Mouse (Mus musculus): ENCODE results near the gene Zfp42. TPM values are rescaled to one million over a fixed set of nuclear protein-coding genes. Genes with fewer than 3 reads are reported as not detected.

Gene Zfp42
- polyA plus RNA-seq, 1 experiment from 2014 or later: 0.08 TPM

- Histone ChIP-seq H3K36me3 (ENCODE audit: control insufficient read depth, insufficient read depth, low read length) (no peaks in the 10 kb centered on the region), H3K4me1 (ENCODE audit: control insufficient read depth, insufficient read depth, low read length) (0 out of 2 replicates have a peak, but pooled peaks cover 6% of the 10 kb centered on the region), H3K27me3 (ENCODE audit: control insufficient read depth, insufficient read depth, low read length) (no peaks in the 10 kb centered on the region), H3K27ac (replicated peaks; ENCODE audit: low read depth, low read length) (no peak overlapping the region), H3K9ac (ENCODE audit: low read length) (no peak overlapping the region), H3K4me2 (ENCODE audit: low read depth, severe bottlenecking) (no peak overlapping the region), H3K4me3 (ENCODE audit: low read depth, low read length) (no peak overlapping the region), H3K9me3 (ENCODE audit: control insufficient read depth, low read length) (no peaks in the 10 kb centered on the region)
- DNase-seq (ENCODE audit: low spot score): no peak
- ATAC-seq (ENCODE audit: insufficient number of reproducible peaks, low FRiP score, low TSS enrichment, low read depth): no peak
- 94% methylated on average over 6 of the region's 6 CpGs for WGBS
These were observed 19.3 kb downstream of the Zfp42 start for GRCm38 (mm10) chr8:43287456-43287855.

- ATAC-seq (ENCODE audit: insufficient number of reproducible peaks, low FRiP score, low TSS enrichment, low read depth): no peak
- WGBS: 90% methylated on average over 7 of the region's 7 CpGs
These were observed 23.5 kb downstream of the Zfp42 start for GRCm38 (mm10) chr8:43283231-43283630.

DNA sequence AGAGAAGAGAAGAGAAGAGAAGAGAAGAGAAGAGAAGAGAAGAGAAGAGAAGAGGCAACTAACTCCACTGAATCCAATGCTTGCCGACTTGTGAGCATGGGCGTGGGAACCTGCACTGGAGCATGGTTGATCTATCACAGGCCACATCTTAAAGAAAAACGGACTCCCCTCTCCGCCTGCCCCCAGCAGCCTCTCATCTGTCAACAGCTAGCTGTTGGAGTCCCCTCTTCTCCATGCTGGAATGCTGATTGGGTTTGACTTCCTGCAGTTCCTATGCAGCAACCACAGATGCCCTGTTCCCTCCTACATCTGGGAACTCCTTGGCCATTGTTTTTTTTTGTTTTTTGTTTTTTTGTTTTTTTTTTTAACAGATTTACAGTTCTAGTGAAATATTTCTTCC, 28.4 kb downstream of the Zfp42 start:
- WGBS: 47% methylated on average over 4 of the region's 4 CpGs
- H3K9me3 ChIP-seq (ENCODE audit: control insufficient read depth, low read length): no peaks in the 10 kb centered on the region
- H3K4me2 ChIP-seq (ENCODE audit: low read depth, severe bottlenecking): no peak overlapping the region
- no peaks in the 10 kb centered on the region for H3K4me1 ChIP-seq (ENCODE audit: control insufficient read depth, insufficient read depth, low read length)
- no peak overlapping the region for H3K27ac ChIP-seq (replicated peaks; ENCODE audit: low read depth, low read length)
- H3K36me3 ChIP-seq (ENCODE audit: control insufficient read depth, insufficient read depth, low read length): no peaks in the 10 kb centered on the region
- H3K9ac ChIP-seq (ENCODE audit: low read length): no peak overlapping the region
- DNase-seq (ENCODE audit: low spot score) (no peak), ATAC-seq (ENCODE audit: insufficient number of reproducible peaks, low FRiP score, low TSS enrichment, low read depth) (no peak)
- H3K27me3 ChIP-seq (ENCODE audit: control insufficient read depth, insufficient read depth, low read length): no peaks in the 10 kb centered on the region
- no peak overlapping the region for H3K4me3 ChIP-seq (ENCODE audit: low read depth, low read length)

More at GRCm38 (mm10) chr8:43283231-43283630, 23.5 kb downstream of the Zfp42 start:
- Histone ChIP-seq H3K4me3 (ENCODE audit: low read depth, low read length) (no peak overlapping the region), H3K9ac (ENCODE audit: low read length) (no peak overlapping the region), H3K27me3 (ENCODE audit: control insufficient read depth, insufficient read depth, low read length) (no peaks in the 10 kb centered on the region), H3K4me1 (ENCODE audit: control insufficient read depth, insufficient read depth, low read length) (no peaks in the 10 kb centered on the region), H3K36me3 (ENCODE audit: control insufficient read depth, insufficient read depth, low read length) (no peaks in the 10 kb centered on the region), H3K27ac (replicated peaks; ENCODE audit: low read depth, low read length) (no peak overlapping the region), H3K9me3 (ENCODE audit: control insufficient read depth, low read length) (no peaks in the 10 kb centered on the region), H3K4me2 (ENCODE audit: low read depth, severe bottlenecking) (no peak overlapping the region)
- no peak for DNase-seq (ENCODE audit: low spot score)

- H3K27me3 ChIP-seq (ENCODE audit: control insufficient read depth, insufficient read depth, low read length): no peaks in the 10 kb centered on the region
- H3K9ac ChIP-seq (ENCODE audit: low read length): no peak overlapping the region
- no peaks in the 10 kb centered on the region for H3K36me3 ChIP-seq (ENCODE audit: control insufficient read depth, insufficient read depth, low read length)
- no peak overlapping the region for H3K4me2 ChIP-seq (ENCODE audit: low read depth, severe bottlenecking)
- H3K9me3 ChIP-seq (ENCODE audit: control insufficient read depth, low read length): no peaks in the 10 kb centered on the region
- WGBS: 93% methylated on average over 6 of the region's 6 CpGs
- H3K4me1 ChIP-seq (ENCODE audit: control insufficient read depth, insufficient read depth, low read length): no peaks in the 10 kb centered on the region
- H3K27ac ChIP-seq (replicated peaks; ENCODE audit: low read depth, low read length): no peak overlapping the region
- no peak for ATAC-seq (ENCODE audit: insufficient number of reproducible peaks, low FRiP score, low TSS enrichment, low read depth)
- H3K4me3 ChIP-seq (ENCODE audit: low read depth, low read length): no peak overlapping the region
- DNase-seq (ENCODE audit: low spot score): no peak
These were observed 45.8 kb downstream of the Zfp42 start for GRCm38 (mm10) chr8:43260961-43261360.

DNA sequence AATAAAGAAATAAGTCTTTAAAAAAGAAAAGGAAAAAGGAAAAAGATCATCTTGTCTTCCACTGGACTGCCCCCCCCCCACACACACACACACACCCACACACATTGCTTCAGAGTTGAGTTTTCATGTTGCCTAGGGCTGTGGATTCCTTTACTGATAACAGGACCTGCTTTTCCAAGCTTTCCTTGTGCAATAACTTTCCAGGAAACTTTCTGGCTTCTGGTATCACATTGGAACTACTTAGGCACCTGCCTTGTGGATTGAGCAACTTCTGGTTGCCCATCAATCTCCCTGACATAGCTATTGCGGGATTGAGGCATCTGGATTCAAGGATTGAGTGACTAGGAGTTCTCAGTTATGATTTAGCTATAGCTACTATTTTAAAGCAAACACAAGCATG, 48.9 kb downstream of the Zfp42 start:
- WGBS: 88% methylated on average over 1 of the region's 1 CpGs
- H3K4me1 ChIP-seq (ENCODE audit: control insufficient read depth, insufficient read depth, low read length): no peaks in the 10 kb centered on the region
- no peak overlapping the region for H3K27ac ChIP-seq (replicated peaks; ENCODE audit: low read depth, low read length)
- H3K4me2 ChIP-seq (ENCODE audit: low read depth, severe bottlenecking): no peak overlapping the region
- DNase-seq (ENCODE audit: low spot score) (no peak), ATAC-seq (ENCODE audit: insufficient number of reproducible peaks, low FRiP score, low TSS enrichment, low read depth) (no peak)
- no peaks in the 10 kb centered on the region for H3K36me3 ChIP-seq (ENCODE audit: control insufficient read depth, insufficient read depth, low read length)
- H3K27me3 ChIP-seq (ENCODE audit: control insufficient read depth, insufficient read depth, low read length): no peaks in the 10 kb centered on the region
- H3K4me3 ChIP-seq (ENCODE audit: low read depth, low read length): no peak overlapping the region
- H3K9me3 ChIP-seq (ENCODE audit: control insufficient read depth, low read length): no peaks in the 10 kb centered on the region
- no peak overlapping the region for H3K9ac ChIP-seq (ENCODE audit: low read length)

DNA sequence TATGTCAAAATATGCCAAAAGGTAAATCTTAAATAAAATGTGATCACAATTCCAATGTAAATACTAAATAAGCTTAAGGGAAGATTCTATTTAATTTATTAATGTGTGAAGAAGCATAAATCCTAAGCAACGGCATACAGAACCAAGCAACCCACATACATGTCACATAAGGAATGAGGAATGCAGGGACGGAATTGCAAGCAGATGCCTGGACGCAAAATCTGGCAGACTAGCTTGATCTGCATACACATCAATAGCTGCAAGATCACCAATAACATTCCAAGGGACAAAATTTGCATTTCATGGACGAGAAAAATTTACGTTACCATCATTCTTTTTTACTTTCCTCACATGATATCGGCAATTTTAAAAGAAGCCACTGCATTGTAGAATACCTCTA, 51.1 kb downstream of the Zfp42 start:
- no peaks in the 10 kb centered on the region for H3K9me3 ChIP-seq (ENCODE audit: control insufficient read depth, low read length)
- DNase-seq (ENCODE audit: low spot score) (no peak), ATAC-seq (ENCODE audit: insufficient number of reproducible peaks, low FRiP score, low TSS enrichment, low read depth) (no peak)
- H3K27ac ChIP-seq (replicated peaks; ENCODE audit: low read depth, low read length): no peak overlapping the region
- H3K4me3 ChIP-seq (ENCODE audit: low read depth, low read length): no peak overlapping the region
- H3K4me2 ChIP-seq (ENCODE audit: low read depth, severe bottlenecking): no peak overlapping the region
- H3K36me3 ChIP-seq (ENCODE audit: control insufficient read depth, insufficient read depth, low read length): no peaks in the 10 kb centered on the region
- no peak overlapping the region for H3K9ac ChIP-seq (ENCODE audit: low read length)
- no peaks in the 10 kb centered on the region for H3K27me3 ChIP-seq (ENCODE audit: control insufficient read depth, insufficient read depth, low read length)
- WGBS: 80% methylated on average over 6 of the region's 6 CpGs
- no peaks in the 10 kb centered on the region for H3K4me1 ChIP-seq (ENCODE audit: control insufficient read depth, insufficient read depth, low read length)

DNA sequence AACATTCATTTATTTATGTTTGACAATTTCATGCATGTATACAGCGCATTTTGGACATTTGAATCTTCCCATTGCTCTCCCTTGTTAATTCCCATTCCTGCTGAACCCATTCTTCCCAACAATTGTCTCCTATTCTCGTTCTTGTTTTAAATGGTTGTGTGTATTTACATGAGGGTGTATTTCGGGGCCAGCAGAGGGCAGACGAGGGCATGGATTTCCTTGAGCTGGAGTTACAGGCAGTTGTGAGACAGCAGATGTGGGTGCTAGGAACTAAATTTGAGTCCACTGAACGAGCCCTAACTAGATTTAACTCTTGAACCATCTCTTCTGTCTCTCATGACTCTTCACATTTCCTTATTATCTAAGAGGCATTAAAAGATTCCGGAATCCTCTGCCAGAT, 55.1 kb downstream of the Zfp42 start:
- 80% methylated on average over 6 of the region's 6 CpGs for WGBS
- ATAC-seq (ENCODE audit: insufficient number of reproducible peaks, low FRiP score, low TSS enrichment, low read depth) (no peak), DNase-seq (ENCODE audit: low spot score) (no peak)
- no peak overlapping the region for H3K4me3 ChIP-seq (ENCODE audit: low read depth, low read length)
- no peaks in the 10 kb centered on the region for H3K27me3 ChIP-seq (ENCODE audit: control insufficient read depth, insufficient read depth, low read length)
- no peak overlapping the region for H3K9ac ChIP-seq (ENCODE audit: low read length)
- no peaks in the 10 kb centered on the region for H3K4me1 ChIP-seq (ENCODE audit: control insufficient read depth, insufficient read depth, low read length)
- no peak overlapping the region for H3K4me2 ChIP-seq (ENCODE audit: low read depth, severe bottlenecking)
- H3K9me3 ChIP-seq (ENCODE audit: control insufficient read depth, low read length): no peaks in the 10 kb centered on the region
- no peak overlapping the region for H3K27ac ChIP-seq (replicated peaks; ENCODE audit: low read depth, low read length)
- H3K36me3 ChIP-seq (ENCODE audit: control insufficient read depth, insufficient read depth, low read length): no peaks in the 10 kb centered on the region

- DNase-seq (ENCODE audit: low spot score) (no peak), ATAC-seq (ENCODE audit: insufficient number of reproducible peaks, low FRiP score, low TSS enrichment, low read depth) (no peak)
- H3K36me3 ChIP-seq (ENCODE audit: control insufficient read depth, insufficient read depth, low read length): no peaks in the 10 kb centered on the region
- no peaks in the 10 kb centered on the region for H3K9me3 ChIP-seq (ENCODE audit: control insufficient read depth, low read length)
- H3K4me1 ChIP-seq (ENCODE audit: control insufficient read depth, insufficient read depth, low read length): no peaks in the 10 kb centered on the region
- 87% methylated on average over 8 of the region's 8 CpGs for WGBS
- H3K27ac ChIP-seq (replicated peaks; ENCODE audit: low read depth, low read length): no peak overlapping the region
- no peaks in the 10 kb centered on the region for H3K27me3 ChIP-seq (ENCODE audit: control insufficient read depth, insufficient read depth, low read length)
- no peak overlapping the region for H3K4me2 ChIP-seq (ENCODE audit: low read depth, severe bottlenecking)
- H3K9ac ChIP-seq (ENCODE audit: low read length): no peak overlapping the region
- H3K4me3 ChIP-seq (ENCODE audit: low read depth, low read length): no peak overlapping the region
These were observed 58.1 kb downstream of the Zfp42 start for GRCm38 (mm10) chr8:43248707-43249106.
